Mouse (Mus musculus) lung, adult 2 months (tissue): Measurements from ENCODE around the gene Ntsr2. TPM values are rescaled to one million over a fixed set of nuclear protein-coding genes. Genes with fewer than 3 reads are reported as not detected.
"Not testable (repeated sequence)": the region's sequence is repeated elsewhere in the genome, so short reads cannot be mapped to it uniquely, and the experiment has no call there.

Source experiments
- DNase-seq: peaks from one replicate; pipeline ENCODE4 v3.0.0; 2022
- H3K4me1 ChIP-seq: fragments of 200-500 bp; 2 replicates; pipeline ENCODE4 v1.6.1; 2011; ENCODE audit warnings: low read length; ENCODE audit not compliant: control insufficient read depth, insufficient read depth
- H3K4me3 ChIP-seq: fragments of 200-500 bp; replicated peaks from 2 replicates; pipeline ENCODE3; 2011; ENCODE audit warnings: low read depth, mild to moderate bottlenecking, control low read depth, low read length; ENCODE audit errors: extremely low read depth
- CTCF ChIP-seq: fragments of 200-500 bp; IDR thresholded peaks from 2 replicates; pipeline ENCODE4 v1.5.1; 2011; ENCODE audit warnings: mild to moderate bottlenecking, low read length, control low read depth; ENCODE audit not compliant: insufficient read depth
- POLR2A ChIP-seq: fragments of 200-500 bp; IDR thresholded peaks from 2 replicates; pipeline ENCODE4 v1.6.1; 2011; ENCODE audit warnings: low read depth, mild to moderate bottlenecking, control low read depth, low read length, borderline replicate concordance; ENCODE audit errors: extremely low read depth
- WGBS: fragments of 180-500 bp; shearing (Covaris S2); methylation state at CpG from one replicate; pipeline ENCODE4 v1.1.7; 2018; 5-methylcytosine and 5-hydroxymethylcytosine counted together
- polyA plus RNA-seq: library from polyadenylated mRNA; depleted of rRNA; stranded (reverse); fragments of >200 nt; gene quantifications from 2 replicates; pipeline ENCODE4 v1.2.3, GENCODE M21; 2012; rRNA removed

Gene Ntsr2
- polyA plus RNA-seq, 1 experiment: 0.97 TPM

DNA sequence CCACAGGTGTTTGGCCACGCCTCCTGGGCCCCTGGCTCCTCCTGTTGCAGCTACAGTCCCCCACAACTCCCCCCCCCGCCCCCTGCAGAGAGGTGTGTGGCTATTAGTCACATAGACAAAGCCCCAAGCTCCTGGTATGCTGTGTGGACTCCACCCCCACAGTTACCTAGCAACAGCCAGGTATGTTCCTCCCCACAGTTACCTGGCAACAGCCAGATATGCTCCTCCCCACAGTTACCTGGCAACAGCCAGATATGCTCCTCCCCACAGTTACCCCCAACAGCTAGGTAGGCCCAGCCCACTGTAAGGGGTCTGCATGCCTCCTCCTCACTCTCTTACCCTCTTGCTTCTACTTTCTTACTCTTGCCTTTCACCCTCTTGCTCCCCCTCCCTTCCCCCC, 11.8 kb downstream of the Ntsr2 start:
- Histone ChIP-seq H3K4me1 (no peaks in the 10 kb centered on the region), H3K4me3 (no peak overlapping the region)
- TF ChIP-seq POLR2A (no peak), CTCF (no peak)
- WGBS: 27% methylated on average over 2 of the region's 2 CpGs
- no peak for DNase-seq

- Histone ChIP-seq H3K4me3 (no peak overlapping the region), H3K4me1 (no peaks in the 10 kb centered on the region)
- WGBS: 73% methylated on average over 3 of the region's 3 CpGs
- TF ChIP-seq POLR2A (no peak), CTCF (no peak)
- DNase-seq: no peak
Measured at GRCm38 (mm10) chr12:16669176-16669575, 16.0 kb downstream of the Ntsr2 start.

GRCm38 (mm10) chr12:16672246-16672645, 19.1 kb downstream of the Ntsr2 start:
- no peak for DNase-seq
- Histone ChIP-seq H3K4me3 (no peak overlapping the region), H3K4me1 (no peaks in the 10 kb centered on the region)
- no peak for TF ChIP-seq CTCF
- TF ChIP-seq POLR2A: no peak
- WGBS: 95% methylated on average over 10 of the region's 10 CpGs

GRCm38 (mm10) chr12:16690631-16691030, 37.4 kb downstream of the Ntsr2 start:
- WGBS: 81% methylated on average over 9 of the region's 9 CpGs
- no peak overlapping the region for H3K4me3 ChIP-seq
- no peaks in the 10 kb centered on the region for H3K4me1 ChIP-seq
- no peak for DNase-seq
- TF ChIP-seq POLR2A (no peak), CTCF (no peak)

DNA sequence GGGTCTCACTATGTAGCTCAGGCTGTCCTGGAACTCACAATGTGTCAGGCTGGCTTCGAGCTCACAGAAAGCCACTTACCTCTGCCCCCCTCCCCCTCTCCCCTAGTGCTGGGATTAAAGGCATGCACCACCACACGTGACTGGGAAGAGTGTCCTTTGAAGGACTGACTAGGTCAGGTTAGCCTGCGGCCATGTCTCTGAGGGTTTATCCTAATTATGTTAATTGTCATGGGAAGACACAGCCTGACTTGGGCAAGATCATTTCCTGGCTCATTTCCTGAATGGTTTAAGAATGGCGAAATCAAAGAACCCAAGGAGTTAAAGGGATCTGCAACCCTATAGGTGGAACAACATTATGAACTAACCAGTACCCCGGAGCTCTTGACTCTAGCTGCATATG, 41.6 kb downstream of the Ntsr2 start:
- no peak for DNase-seq
- Histone ChIP-seq H3K4me3 (no peak overlapping the region), H3K4me1 (no peaks in the 10 kb centered on the region)
- 67% methylated on average over 5 of the region's 5 CpGs for WGBS
- no peak for TF ChIP-seq POLR2A
- no peak for TF ChIP-seq CTCF

GRCm38 (mm10) chr12:16695252-16695651, 42.1 kb downstream of the Ntsr2 start:
- not testable (repeated sequence) for H3K4me1 ChIP-seq, DNase-seq, H3K4me3 ChIP-seq
- 95% methylated on average over 7 of the region's 8 CpGs for WGBS

DNA sequence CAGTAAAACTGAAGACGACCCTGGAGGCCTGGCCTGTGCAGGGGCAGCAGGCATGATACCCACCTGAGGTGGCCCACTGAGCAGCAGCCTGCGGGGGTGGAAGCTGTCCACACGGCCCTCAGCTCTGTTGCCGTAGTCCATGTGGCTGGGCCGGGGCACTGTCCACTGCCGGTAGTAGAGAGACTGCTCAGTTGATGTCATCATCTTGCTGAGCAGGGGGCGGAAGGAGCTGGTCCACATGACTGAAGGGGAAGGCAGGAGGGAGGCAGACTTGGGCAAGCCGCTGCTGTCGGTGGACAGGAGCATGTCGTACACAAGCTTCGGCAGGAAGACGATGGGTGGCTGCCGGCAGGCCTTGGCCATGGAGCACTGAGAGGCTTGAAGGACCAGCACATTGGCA, 43.0 kb downstream of the Ntsr2 start:
- 88% methylated on average over 13 of the region's 13 CpGs for WGBS
- Histone ChIP-seq H3K4me3 (no peak overlapping the region), H3K4me1 (no peaks in the 10 kb centered on the region)
- no peak for TF ChIP-seq CTCF
- no peak for TF ChIP-seq POLR2A
- DNase-seq: no peak

DNA sequence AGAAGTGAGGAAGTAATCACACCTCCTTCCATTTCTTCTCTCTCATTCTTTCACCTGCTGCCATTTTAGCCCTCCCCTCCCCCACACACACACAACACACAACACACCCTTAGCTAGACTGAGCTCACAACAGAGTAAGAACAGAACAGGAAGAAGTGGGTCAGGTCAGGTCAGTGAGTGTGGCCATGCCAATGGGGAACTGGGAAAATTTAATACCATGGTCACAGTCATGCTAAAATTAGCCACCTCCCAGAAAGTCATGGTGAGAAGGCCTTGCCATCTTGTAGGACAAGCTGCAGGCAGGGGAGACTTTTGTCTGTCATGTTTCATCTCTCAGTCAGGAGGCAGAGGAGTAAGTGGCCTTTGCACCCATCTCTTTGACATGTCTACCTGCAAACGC, 45.5 kb downstream of the Ntsr2 start:
- H3K4me1 ChIP-seq: no peaks in the 10 kb centered on the region
- WGBS: 87% methylated on average over 1 of the region's 1 CpGs
- H3K4me3 ChIP-seq: no peak overlapping the region
- DNase-seq: no peak
- TF ChIP-seq CTCF (no peak), POLR2A (no peak)

Other genes starting within 250 kb of the Ntsr2 start
- gene Lpin1, start 42.4 kb upstream of the Ntsr2 start, polyA plus RNA-seq: 23.7 and 29.1 TPM in 2 replicates
- 0.64 and 1.2 TPM in 2 replicates for gene Greb1, start 147.5 kb downstream of the Ntsr2 start, polyA plus RNA-seq
- 13.6 and 15.1 TPM in 2 replicates for gene E2f6, start 157.6 kb downstream of the Ntsr2 start, polyA plus RNA-seq
- 6.5 and 11.4 TPM in 2 replicates for gene Rock2, start 241.5 kb downstream of the Ntsr2 start, polyA plus RNA-seq